Mouse (Mus musculus): ENCODE results near the gene Rgs5.

The Rgs5 gene

GRCm38 (mm10) chr1:169726319-169726718 lies 71.0 kb downstream of the Rgs5 start:
- DNase-seq (ENCODE audit: low spot score) = no peak

- no peak for DNase-seq (ENCODE audit: low spot score)
These were observed 75.3 kb downstream of the Rgs5 start for GRCm38 (mm10) chr1:169730599-169731100.

- no peak for DNase-seq (ENCODE audit: low spot score)
These were observed 80.8 kb downstream of the Rgs5 start for GRCm38 (mm10) chr1:169736139-169736538.

- DNase-seq (ENCODE audit: low spot score) = no peak
These were observed 81.9 kb downstream of the Rgs5 start for GRCm38 (mm10) chr1:169737231-169737630.

GRCm38 (mm10) chr1:169741147-169741546 lies 85.8 kb downstream of the Rgs5 start:
- DNase-seq (ENCODE audit: low spot score) = no peak

All from testis, postnatal 14 days (tissue).